Mouse (Mus musculus) midbrain, embryonic 12.5 days (tissue): Measurements from ENCODE around the gene Lcp2. TPM values are rescaled to one million over a fixed set of nuclear protein-coding genes. Genes with fewer than 3 reads are reported as not detected.

ENCODE experiments used
- ATAC-seq: fragments of 200-750 bp; cut with Nextera tagmentation; 2 replicates; pipeline ENCODE4 v1.8.0; 2017; ENCODE audit warnings: low read depth, moderate TSS enrichment, moderate library complexity; ENCODE audit not compliant: low FRiP score
- H3K27ac ChIP-seq: fragments of 300-500 bp; sonication (generic); replicated peaks from 2 replicates; pipeline ENCODE4 v1.5.1; 2016; ENCODE audit warnings: mild to moderate bottlenecking
- H3K27me3 ChIP-seq: fragments of 300-500 bp; sonication (generic); 2 replicates; pipeline ENCODE4 v1.6.1; 2016; ENCODE audit warnings: mild to moderate bottlenecking
- H3K36me3 ChIP-seq: fragments of 300-500 bp; sonication (generic); 2 replicates; pipeline ENCODE4 v1.6.1; 2016
- H3K4me1 ChIP-seq: fragments of 300-500 bp; sonication (generic); 2 replicates; pipeline ENCODE4 v1.6.1; 2016
- H3K4me2 ChIP-seq: fragments of 300-500 bp; sonication (generic); replicated peaks from 2 replicates; pipeline ENCODE4 v1.6.1; 2016; ENCODE audit warnings: mild to moderate bottlenecking, moderate library complexity
- H3K4me3 ChIP-seq: fragments of 300-500 bp; sonication (generic); 2 replicates; pipeline ENCODE4 v1.5.1; 2016; ENCODE audit warnings: mild to moderate bottlenecking
- H3K9ac ChIP-seq: fragments of 300-500 bp; sonication (generic); replicated peaks from 2 replicates; pipeline ENCODE4 v1.6.1; 2016; ENCODE audit warnings: mild to moderate bottlenecking, moderate library complexity
- H3K9me3 ChIP-seq: fragments of 300-500 bp; sonication (generic); 2 replicates; pipeline ENCODE4 v1.6.1; 2016; ENCODE audit warnings: mild to moderate bottlenecking
- WGBS: fragments of 180-500 bp; shearing (Covaris S2); methylation state at CpG from one replicate; pipeline ENCODE4 v1.1.7; 2016; 5-methylcytosine and 5-hydroxymethylcytosine counted together
- polyA plus RNA-seq: library from polyadenylated mRNA; unstranded; fragments of >200 nt; fragmentation: Nextera tagmentation; extraction: Ambion mirVana; gene quantifications from 2 replicates; pipeline ENCODE4 v1.2.1, GENCODE M21; 2016

Lcp2 gene
- polyA plus RNA-seq, 1 experiment from 2014 or later: 1.7 TPM

GRCm38 (mm10) chr11:34050063-34050462, 3.3 kb downstream of the Lcp2 start:
- Histone ChIP-seq H3K4me3 (no peak overlapping the region), H3K27me3 (no peaks in the 10 kb centered on the region), H3K9me3 (no peaks in the 10 kb centered on the region), H3K27ac (no peak overlapping the region), H3K9ac (no peak overlapping the region), H3K4me2 (no peak overlapping the region), H3K36me3 (no peaks in the 10 kb centered on the region), H3K4me1 (no peaks in the 10 kb centered on the region)
- WGBS: 89% methylated on average over 1 of the region's 1 CpGs
- no peak for ATAC-seq

GRCm38 (mm10) chr11:34050643-34051042, 3.9 kb downstream of the Lcp2 start:
- H3K36me3 ChIP-seq: no peaks in the 10 kb centered on the region
- ATAC-seq: no peak
- no peaks in the 10 kb centered on the region for H3K4me1 ChIP-seq

DNA sequence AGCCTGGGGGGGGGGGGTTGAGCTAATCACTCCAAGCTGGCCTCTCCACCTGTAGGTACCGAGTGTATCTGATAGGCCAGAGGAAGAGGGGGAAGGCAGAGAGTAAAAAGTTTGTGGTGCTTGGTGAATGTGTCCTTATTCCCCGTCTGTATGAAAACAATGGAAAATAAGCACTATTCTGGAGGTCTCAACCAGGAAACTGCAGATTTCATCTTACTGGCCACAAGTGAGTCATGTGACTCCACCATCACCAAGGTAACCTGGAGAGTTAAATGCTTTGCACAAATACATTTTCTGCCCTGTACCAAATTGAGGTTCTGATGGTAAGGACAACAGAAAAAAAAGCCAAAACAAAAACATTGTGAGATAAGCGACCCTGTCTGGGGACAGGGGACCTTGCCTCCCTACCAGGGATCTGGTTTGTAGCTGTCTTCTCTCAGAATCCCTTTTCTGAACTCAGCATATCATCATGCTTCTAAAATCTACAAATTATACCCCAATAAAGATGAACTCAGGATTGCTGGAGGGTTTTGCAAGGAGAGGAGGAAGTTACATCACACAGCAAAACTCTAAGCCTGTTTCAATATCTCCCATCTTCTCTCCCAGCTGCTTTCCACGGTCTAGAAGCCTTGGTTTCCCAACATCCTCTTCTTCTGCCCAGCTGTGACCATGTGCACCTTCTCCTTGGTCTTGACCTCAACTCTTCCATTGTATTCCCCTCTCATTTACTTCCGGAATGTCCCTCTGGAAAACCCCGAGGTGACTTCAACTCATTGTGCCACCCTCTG, 6.5 kb downstream of the Lcp2 start:
- Histone ChIP-seq H3K27ac (no peak overlapping the region), H3K36me3 (no peaks in the 10 kb centered on the region), H3K27me3 (no peaks in the 10 kb centered on the region), H3K4me1 (no peaks in the 10 kb centered on the region), H3K4me3 (no peak overlapping the region), H3K9ac (no peak overlapping the region), H3K9me3 (no peaks in the 10 kb centered on the region), H3K4me2 (no peak overlapping the region)
- WGBS: 86% methylated on average over 6 of the region's 6 CpGs
- ATAC-seq: no peak

More at GRCm38 (mm10) chr11:34050643-34051042, 3.9 kb downstream of the Lcp2 start:
- H3K27ac ChIP-seq: no peak overlapping the region
- H3K9me3 ChIP-seq: no peaks in the 10 kb centered on the region
- no peaks in the 10 kb centered on the region for H3K27me3 ChIP-seq
- H3K4me3 ChIP-seq: no peak overlapping the region
- no peak overlapping the region for H3K9ac ChIP-seq
- 81% methylated on average over 2 of the region's 2 CpGs for WGBS
- H3K4me2 ChIP-seq: no peak overlapping the region

- H3K27ac ChIP-seq: no peak overlapping the region
- H3K4me3 ChIP-seq: no peak overlapping the region
- H3K27me3 ChIP-seq: no peaks in the 10 kb centered on the region
- no peak for ATAC-seq
- H3K4me1 ChIP-seq: no peaks in the 10 kb centered on the region
- H3K4me2 ChIP-seq: no peak overlapping the region
- H3K36me3 ChIP-seq: no peaks in the 10 kb centered on the region
- no peaks in the 10 kb centered on the region for H3K9me3 ChIP-seq
- WGBS: 80% methylated on average over 7 of the region's 7 CpGs
- no peak overlapping the region for H3K9ac ChIP-seq
These were observed 7.5 kb downstream of the Lcp2 start for GRCm38 (mm10) chr11:34054031-34054727.

- no peak overlapping the region for H3K27ac ChIP-seq
- H3K4me3 ChIP-seq: no peak overlapping the region
- ATAC-seq: no peak
- H3K9ac ChIP-seq: no peak overlapping the region
- no peaks in the 10 kb centered on the region for H3K27me3 ChIP-seq
- H3K4me2 ChIP-seq: no peak overlapping the region
- H3K9me3 ChIP-seq: no peaks in the 10 kb centered on the region
- H3K4me1 ChIP-seq: no peaks in the 10 kb centered on the region
- H3K36me3 ChIP-seq: no peaks in the 10 kb centered on the region
- 87% methylated on average over 1 of the region's 1 CpGs for WGBS
These were observed 10.0 kb downstream of the Lcp2 start for GRCm38 (mm10) chr11:34056715-34057114.

DNA sequence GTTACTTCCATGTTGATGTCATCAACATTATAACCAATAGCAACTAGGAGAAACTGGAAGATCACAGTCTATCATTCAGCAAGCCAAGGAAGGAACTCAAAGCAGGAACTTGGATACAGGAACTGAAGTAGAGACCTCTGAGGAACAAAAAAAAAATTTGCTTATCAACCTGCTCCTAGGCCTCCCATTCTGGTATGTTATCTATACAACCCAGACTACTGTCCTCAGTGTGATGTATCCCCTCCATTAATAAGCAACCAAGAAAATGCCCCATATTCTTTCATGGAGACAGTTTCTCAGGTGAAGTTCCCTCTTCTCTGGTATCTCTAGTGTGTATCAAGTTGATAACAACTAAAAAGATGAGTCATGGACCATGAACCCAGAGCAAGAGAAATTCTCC, 11.6 kb downstream of the Lcp2 start:
- Histone ChIP-seq H3K4me1 (no peaks in the 10 kb centered on the region), H3K27me3 (no peaks in the 10 kb centered on the region), H3K36me3 (no peaks in the 10 kb centered on the region), H3K4me3 (no peak overlapping the region), H3K4me2 (no peak overlapping the region), H3K9me3 (no peaks in the 10 kb centered on the region), H3K9ac (no peak overlapping the region), H3K27ac (no peak overlapping the region)
- no peak for ATAC-seq

- H3K36me3 ChIP-seq: no peaks in the 10 kb centered on the region
- H3K4me2 ChIP-seq: no peak overlapping the region
- no peak for ATAC-seq
- H3K27ac ChIP-seq: no peak overlapping the region
- H3K9ac ChIP-seq: no peak overlapping the region
- no peaks in the 10 kb centered on the region for H3K4me1 ChIP-seq
- WGBS: 88% methylated on average over 6 of the region's 6 CpGs
- H3K27me3 ChIP-seq: no peaks in the 10 kb centered on the region
- no peaks in the 10 kb centered on the region for H3K9me3 ChIP-seq
- no peak overlapping the region for H3K4me3 ChIP-seq
These were observed 12.2 kb downstream of the Lcp2 start for GRCm38 (mm10) chr11:34058960-34059359.

- ATAC-seq: no peak
- Histone ChIP-seq H3K9ac (no peak overlapping the region), H3K4me3 (no peak overlapping the region), H3K4me1 (no peaks in the 10 kb centered on the region), H3K9me3 (no peaks in the 10 kb centered on the region), H3K27ac (no peak overlapping the region), H3K27me3 (no peaks in the 10 kb centered on the region), H3K4me2 (no peak overlapping the region), H3K36me3 (no peaks in the 10 kb centered on the region)
- WGBS: 72% methylated on average over 6 of the region's 6 CpGs
These were observed 15.0 kb downstream of the Lcp2 start for GRCm38 (mm10) chr11:34061740-34062139.

DNA sequence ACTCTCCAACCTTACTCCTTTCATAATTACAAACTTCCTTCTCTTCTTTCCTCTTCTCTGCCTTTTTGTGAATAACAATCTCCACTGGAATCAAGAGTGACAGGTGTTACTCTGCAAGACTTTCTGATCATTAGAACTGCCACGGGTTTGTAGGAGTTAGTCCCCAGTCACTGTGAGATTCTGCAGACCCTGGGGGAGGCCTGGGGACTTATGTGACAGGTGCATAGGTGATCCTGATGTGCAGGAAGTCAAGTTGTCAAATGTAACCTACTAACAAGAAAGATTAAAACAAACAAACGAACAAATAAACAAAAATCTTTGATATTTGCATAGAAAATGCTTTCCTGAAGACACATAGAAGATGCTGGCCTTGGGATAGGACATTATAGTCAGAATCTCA, 16.5 kb downstream of the Lcp2 start:
- WGBS: 70% methylated on average over 2 of the region's 2 CpGs
- Histone ChIP-seq H3K36me3 (no peaks in the 10 kb centered on the region), H3K9me3 (no peaks in the 10 kb centered on the region), H3K27me3 (no peaks in the 10 kb centered on the region), H3K27ac (no peak overlapping the region), H3K4me3 (no peak overlapping the region), H3K4me2 (no peak overlapping the region), H3K9ac (no peak overlapping the region), H3K4me1 (no peaks in the 10 kb centered on the region)
- no peak for ATAC-seq

DNA sequence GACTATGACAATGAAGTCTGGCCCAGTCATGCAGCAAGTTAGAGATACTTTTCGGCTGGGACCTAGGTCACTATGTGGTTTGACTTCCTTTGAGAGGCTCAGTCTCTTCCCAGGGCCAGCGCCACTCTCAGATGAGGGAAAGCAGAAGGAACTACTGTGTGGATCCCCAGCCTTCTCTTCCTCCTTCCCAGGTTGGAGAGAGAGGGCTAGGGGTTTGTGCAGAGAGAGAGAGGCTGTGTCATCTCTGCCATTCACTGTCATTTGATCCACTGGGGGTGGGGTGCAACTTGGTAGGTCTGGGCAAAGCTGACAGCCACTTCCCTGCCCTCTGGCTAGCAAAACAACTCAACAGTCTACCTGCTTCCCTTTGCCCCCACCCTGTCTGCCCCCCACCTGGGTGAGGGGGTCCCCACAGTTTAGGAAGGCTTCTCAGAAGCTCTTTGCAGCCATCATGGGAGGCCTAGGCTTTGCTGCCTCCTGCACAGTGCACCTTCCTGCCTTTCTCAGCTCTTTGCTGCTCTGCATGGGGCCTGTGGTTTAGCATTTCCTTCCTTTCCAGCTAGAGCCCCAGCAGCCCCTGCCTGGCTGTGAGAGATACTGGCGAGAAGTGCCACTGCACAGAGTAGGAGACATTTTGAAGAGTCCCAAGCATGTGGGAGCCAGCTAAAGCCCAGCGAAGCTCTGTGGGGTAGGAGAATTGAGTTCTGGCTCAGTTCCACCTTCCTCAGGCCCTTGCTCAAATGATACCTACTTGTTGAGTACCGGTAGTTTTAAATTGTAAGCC, 17.2 kb downstream of the Lcp2 start:
- H3K9me3 ChIP-seq: no peaks in the 10 kb centered on the region
- WGBS: 63% methylated on average over 5 of the region's 5 CpGs

GRCm38 (mm10) chr11:34070596-34070995, 23.9 kb downstream of the Lcp2 start:
- no peak for ATAC-seq

More for the DNA sequence above, 17.2 kb downstream of the Lcp2 start:
- no peak overlapping the region for H3K4me2 ChIP-seq
- no peak overlapping the region for H3K9ac ChIP-seq
- H3K36me3 ChIP-seq: no peaks in the 10 kb centered on the region
- H3K4me3 ChIP-seq: no peak overlapping the region
- no peak overlapping the region for H3K27ac ChIP-seq
- no peaks in the 10 kb centered on the region for H3K27me3 ChIP-seq
- H3K4me1 ChIP-seq: no peaks in the 10 kb centered on the region
- ATAC-seq: no peak

DNA sequence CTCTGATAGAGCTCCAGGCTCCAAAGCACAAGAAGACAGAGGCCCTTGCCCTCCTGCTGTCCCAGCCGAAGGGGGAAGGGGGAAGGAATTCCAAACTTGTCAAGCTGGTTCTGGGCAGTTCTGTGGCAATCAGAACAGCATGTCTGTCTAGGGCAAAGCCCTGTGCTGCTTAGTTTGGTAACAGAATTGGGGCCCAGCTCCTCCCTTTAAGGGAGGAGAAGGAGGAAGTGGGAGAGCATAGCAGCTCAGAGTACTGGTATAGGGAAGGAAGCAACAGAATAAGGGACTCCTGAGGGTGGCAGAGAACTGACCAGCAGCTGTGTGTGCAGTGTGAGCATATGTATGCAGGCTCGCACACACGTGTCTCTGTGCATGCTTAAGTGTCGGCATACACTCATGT, 25.6 kb downstream of the Lcp2 start:
- Histone ChIP-seq H3K27ac (no peak overlapping the region), H3K9me3 (no peaks in the 10 kb centered on the region), H3K4me2 (no peak overlapping the region), H3K4me1 (0 out of 2 replicates have a peak, but pooled peaks cover 2% of the 10 kb centered on the region), H3K36me3 (no peaks in the 10 kb centered on the region), H3K4me3 (no peak overlapping the region), H3K9ac (no peak overlapping the region), H3K27me3 (peaks cover 11% of the 10 kb centered on the region)
- WGBS: 76% methylated on average over 4 of the region's 4 CpGs
- ATAC-seq: no peak

More at GRCm38 (mm10) chr11:34070596-34070995, 23.9 kb downstream of the Lcp2 start:
- Histone ChIP-seq H3K27ac (no peak overlapping the region), H3K9me3 (no peaks in the 10 kb centered on the region), H3K4me1 (0 out of 2 replicates have a peak, but pooled peaks cover 2% of the 10 kb centered on the region), H3K9ac (no peak overlapping the region), H3K4me2 (no peak overlapping the region), H3K36me3 (no peaks in the 10 kb centered on the region), H3K27me3 (peaks cover 11% of the 10 kb centered on the region), H3K4me3 (no peak overlapping the region)
